Mouse (Mus musculus) stomach, postnatal 0 days (tissue): ENCODE data around the gene Camk2g.

Experiments used
- CTCF ChIP-seq: IDR thresholded peaks from 2 replicates; pipeline ENCODE4 v1.5.1; 2016; ENCODE audit warnings: antibody characterized with exemption, low read depth, mild to moderate bottlenecking, moderate library complexity
- EP300 ChIP-seq: optimal IDR thresholded peaks from 2 replicates; pipeline ENCODE3; 2016; ENCODE audit warnings: antibody characterized with exemption

DNA sequence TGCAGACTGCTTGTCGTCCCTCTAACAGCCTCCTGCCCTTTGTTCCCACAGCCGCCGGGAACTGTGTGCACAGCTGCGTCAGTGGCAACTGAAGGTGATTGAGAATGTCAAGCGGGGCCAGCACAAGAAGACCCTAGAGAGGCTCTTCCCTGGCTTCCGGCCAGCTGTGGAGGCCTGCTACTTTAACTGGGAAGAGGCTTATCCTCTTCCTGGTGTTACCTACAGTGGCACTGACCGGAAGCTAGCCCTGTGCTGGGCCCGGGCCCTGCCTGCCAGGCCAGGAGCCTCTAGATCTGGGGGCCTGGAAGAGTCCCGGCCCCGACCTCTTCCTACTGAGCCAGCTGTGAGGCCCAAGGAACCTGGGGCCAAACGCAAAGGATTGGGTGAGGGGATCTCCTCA, 80.1 kb downstream of the Camk2g start:
- TF ChIP-seq CTCF (no peak), EP300 (no peak)
